Mouse (Mus musculus): ENCODE measurements around the gene Mrps10. TPM values are rescaled to one million over a fixed set of nuclear protein-coding genes. Genes with fewer than 3 reads are reported as not detected.

Mrps10 gene
- polyA plus RNA-seq, 1 experiment from 2014 or later, result 83.3 TPM

GRCm38 (mm10) chr17:47428831-47429304 is 60.2 kb downstream of the Mrps10 start:
- Histone ChIP-seq H3K27me3 (ENCODE audit: insufficient read depth, low read length) (no peaks in the 10 kb centered on the region), H3K36me3 (ENCODE audit: insufficient read depth, low read length) (no peaks in the 10 kb centered on the region), H3K4me2 (replicated peaks; ENCODE audit: low read depth, low read length) (peak overlapping the region; percentile 13; the same call in 1 of the 2 replicates), H3K27ac (ENCODE audit: low read length) (no peak overlapping the region), H3K4me1 (ENCODE audit: insufficient read depth, low read length) (peaks cover 11% of the 10 kb centered on the region), H3K4me3 (ENCODE audit: low read length) (no peak overlapping the region), H3K9me3 (ENCODE audit: low read length) (no peaks in the 10 kb centered on the region), H3K9ac (replicated peaks; ENCODE audit: low read length) (no peak overlapping the region)
- peak; percentile 87 for ATAC-seq (ENCODE audit: low FRiP score, low TSS enrichment)
- WGBS, result 4% methylated on average over 8 of the region's 8 CpGs

- WGBS, result 65% methylated on average over 5 of the region's 5 CpGs
- no peak overlapping the region for H3K9ac ChIP-seq (replicated peaks; ENCODE audit: low read length)
These were observed 62.1 kb downstream of the Mrps10 start for GRCm38 (mm10) chr17:47430815-47431214.

More at GRCm38 (mm10) chr17:47430815-47431214, 62.1 kb downstream of the Mrps10 start:
- no peak overlapping the region for H3K4me3 ChIP-seq (ENCODE audit: low read length)
- H3K4me2 ChIP-seq (replicated peaks; ENCODE audit: low read depth, low read length), result no peak overlapping the region
- H3K4me1 ChIP-seq (ENCODE audit: insufficient read depth, low read length), result peaks cover 11% of the 10 kb centered on the region
- H3K27me3 ChIP-seq (ENCODE audit: insufficient read depth, low read length), result no peaks in the 10 kb centered on the region; the same call in 1 of the 2 replicates
- ATAC-seq (ENCODE audit: low FRiP score, low TSS enrichment), result no peak
- no peak overlapping the region for H3K27ac ChIP-seq (ENCODE audit: low read length)
- H3K36me3 ChIP-seq (ENCODE audit: insufficient read depth, low read length), result no peaks in the 10 kb centered on the region
- H3K9me3 ChIP-seq (ENCODE audit: low read length), result no peaks in the 10 kb centered on the region

Other genes with a start within 250 kb of the Mrps10 start
- gene Guca1b, start 16.5 kb downstream of the Mrps10 start, polyA plus RNA-seq (2015; fragmentation: Nextera tagmentation; extraction: Ambion mirVana), result 3.9 and 4.7 TPM in 2 replicates
- gene Guca1a, start 31.7 kb downstream of the Mrps10 start, polyA plus RNA-seq (2015; fragmentation: Nextera tagmentation; extraction: Ambion mirVana), result 2.2 and 2.7 TPM in 2 replicates
- 1.5 and 2.5 TPM in 2 replicates for gene AI661453, start 67.7 kb downstream of the Mrps10 start, polyA plus RNA-seq (2015; fragmentation: Nextera tagmentation; extraction: Ambion mirVana)
- gene 1700001C19Rik, start 68.5 kb downstream of the Mrps10 start, polyA plus RNA-seq (2015; fragmentation: Nextera tagmentation; extraction: Ambion mirVana), result 0.28 TPM in 1 of 2 replicates, not detected in the other
- 35.1 and 35.8 TPM in 2 replicates for gene Taf8, start 133.4 kb downstream of the Mrps10 start, polyA plus RNA-seq (2015; fragmentation: Nextera tagmentation; extraction: Ambion mirVana)
- gene Ccnd3, start 136.2 kb downstream of the Mrps10 start, polyA plus RNA-seq (2015; fragmentation: Nextera tagmentation; extraction: Ambion mirVana), result 295 and 301 TPM in 2 replicates
- gene Bysl, start 242.6 kb downstream of the Mrps10 start, polyA plus RNA-seq (2015; fragmentation: Nextera tagmentation; extraction: Ambion mirVana), result 24.5 and 25.9 TPM in 2 replicates
- gene Med20, start 242.7 kb downstream of the Mrps10 start, polyA plus RNA-seq (2015; fragmentation: Nextera tagmentation; extraction: Ambion mirVana), result 47.7 and 53.9 TPM in 2 replicates
- 1.6 TPM in 2 replicates for gene Gm20517, start 242.7 kb downstream of the Mrps10 start, polyA plus RNA-seq (2015; fragmentation: Nextera tagmentation; extraction: Ambion mirVana)